Mouse (Mus musculus): Measurements from ENCODE around the gene Trio.

The Trio gene

DNA sequence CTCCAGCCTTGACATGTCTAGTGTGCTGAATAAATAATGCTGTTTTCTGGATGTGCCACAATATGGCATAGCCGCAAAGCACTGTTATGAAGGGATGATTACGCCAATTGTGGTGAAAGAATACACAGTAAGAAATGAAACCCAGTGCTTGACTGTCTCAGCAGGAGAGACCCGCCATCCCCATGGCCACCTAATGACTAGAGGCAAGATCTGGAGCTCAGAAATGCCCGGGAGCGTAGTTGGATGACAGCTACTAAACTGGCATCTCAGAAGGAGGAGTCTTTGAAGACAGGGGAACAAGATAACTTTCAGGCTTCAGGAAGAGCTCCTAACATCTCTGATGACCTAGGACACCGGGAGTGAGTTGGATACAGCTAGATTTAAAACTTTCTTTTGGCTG lies 12.0 kb upstream of the Trio start:
- DNase-seq (ENCODE audit: low spot score) = no peak

DNA sequence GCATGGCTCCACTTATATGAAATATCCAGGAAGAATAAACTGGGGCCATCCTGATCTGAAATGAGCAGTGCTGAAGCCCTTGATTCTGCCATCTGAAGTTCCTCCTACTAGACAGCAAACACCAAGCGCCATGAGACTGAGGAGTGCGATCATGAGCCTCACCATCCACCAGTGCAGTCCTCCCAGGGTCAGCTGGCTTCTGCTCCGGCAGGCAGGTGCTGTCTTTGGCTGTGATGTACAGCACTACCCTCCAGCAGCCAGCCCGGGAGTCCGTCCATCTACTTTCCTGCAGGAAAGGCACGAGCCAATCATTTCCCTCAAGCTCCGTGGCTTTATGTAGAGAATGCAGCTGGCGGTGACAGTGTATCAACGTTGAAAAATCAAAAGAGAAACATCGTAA lies 10.0 kb upstream of the Trio start:
- DNase-seq (ENCODE audit: low spot score) = no peak

DNA sequence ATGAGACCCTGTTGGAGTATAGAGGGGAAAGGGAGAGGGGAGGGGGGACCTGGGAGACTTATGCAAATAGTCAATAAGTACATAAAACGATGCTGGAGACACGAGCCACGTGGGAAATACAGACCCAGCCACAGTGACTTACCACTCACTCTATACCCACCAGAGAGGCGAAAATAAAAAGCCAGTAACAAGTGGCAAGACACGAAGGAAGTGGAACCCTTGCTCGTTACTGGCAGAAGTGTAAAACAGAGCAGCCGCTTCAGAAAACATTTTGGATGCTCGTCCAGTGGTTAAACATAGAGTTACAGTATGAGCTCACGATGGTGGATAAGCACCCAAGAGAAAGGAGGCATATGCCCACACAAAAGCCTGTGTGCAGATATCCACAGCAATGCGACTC lies 9.0 kb upstream of the Trio start:
- DNase-seq (ENCODE audit: low spot score) = no peak

- no peak for DNase-seq (ENCODE audit: low spot score)
These were observed 3.7 kb upstream of the Trio start for GRCm38 (mm10) chr15:28029371-28029770.

- DNase-seq (ENCODE audit: low spot score) = no peak
These were observed 2.9 kb upstream of the Trio start for GRCm38 (mm10) chr15:28028542-28028941.

- no peak for DNase-seq (ENCODE audit: low spot score)
These were observed 476 bp upstream of the Trio start for GRCm38 (mm10) chr15:28026167-28026481.

- DNase-seq (ENCODE audit: low spot score) = peak; percentile 48
These were observed 696 bp downstream of the Trio start for GRCm38 (mm10) chr15:28024965-28025338.

GRCm38 (mm10) chr15:28024031-28024964 lies 1.4 kb downstream of the Trio start:
- peak; percentile 66 for DNase-seq (ENCODE audit: low spot score)

GRCm38 (mm10) chr15:28021591-28022209 lies 3.9 kb downstream of the Trio start:
- peak; percentile 49 for DNase-seq (ENCODE audit: low spot score)

DNA sequence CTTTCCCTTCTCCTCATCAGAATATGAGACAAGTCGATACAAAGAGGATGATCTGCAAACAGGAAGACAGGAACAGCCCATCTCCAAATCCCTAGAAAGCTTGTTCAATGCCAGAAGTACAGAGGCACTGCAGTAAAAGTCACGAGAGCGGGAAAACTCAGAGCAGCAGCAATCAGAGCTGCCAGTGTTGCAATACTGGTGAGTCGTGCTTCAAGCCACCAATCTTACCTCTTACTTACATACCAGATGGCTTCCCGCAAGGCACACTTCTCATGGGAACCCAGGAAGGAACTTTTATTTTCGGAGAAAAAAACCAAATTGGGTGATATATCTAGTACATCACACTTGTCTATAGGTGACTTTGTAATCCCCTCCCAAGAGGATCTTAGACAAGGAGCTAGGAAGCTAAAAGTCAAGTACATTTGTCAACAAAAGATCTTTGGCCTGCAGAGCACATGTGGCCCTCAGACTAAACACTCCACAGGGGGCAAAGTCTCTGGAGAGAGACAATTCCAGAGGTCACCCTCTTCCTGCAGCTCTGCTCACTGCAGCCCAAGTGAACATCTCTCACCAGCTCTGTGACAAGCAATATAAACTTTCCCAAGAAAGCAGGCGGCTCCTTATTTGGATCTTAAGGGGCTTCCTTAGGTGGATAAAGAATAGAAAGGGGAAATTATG lies 6.1 kb downstream of the Trio start:
- no peak for DNase-seq (ENCODE audit: low spot score)

DNA sequence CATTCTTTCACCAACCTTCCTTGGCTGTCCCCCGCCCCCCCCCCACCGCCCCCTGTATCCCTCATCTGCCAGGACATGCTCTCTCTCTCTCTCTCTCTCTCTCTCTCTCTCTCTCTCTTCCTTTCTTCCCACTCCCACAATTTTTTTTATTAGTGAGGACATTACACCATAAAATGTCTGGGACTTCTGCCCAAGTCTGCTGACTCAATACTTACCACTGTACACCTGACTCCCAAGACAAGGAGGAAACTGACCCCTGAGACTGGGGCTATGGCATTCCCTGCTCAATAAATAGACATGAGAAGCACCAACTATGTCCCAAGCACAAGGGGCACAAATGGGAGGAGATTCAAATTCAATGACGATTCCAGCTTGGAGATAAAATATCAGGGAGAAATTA lies 18.1 kb downstream of the Trio start:
- no peak for DNase-seq (ENCODE audit: low spot score)

DNA sequence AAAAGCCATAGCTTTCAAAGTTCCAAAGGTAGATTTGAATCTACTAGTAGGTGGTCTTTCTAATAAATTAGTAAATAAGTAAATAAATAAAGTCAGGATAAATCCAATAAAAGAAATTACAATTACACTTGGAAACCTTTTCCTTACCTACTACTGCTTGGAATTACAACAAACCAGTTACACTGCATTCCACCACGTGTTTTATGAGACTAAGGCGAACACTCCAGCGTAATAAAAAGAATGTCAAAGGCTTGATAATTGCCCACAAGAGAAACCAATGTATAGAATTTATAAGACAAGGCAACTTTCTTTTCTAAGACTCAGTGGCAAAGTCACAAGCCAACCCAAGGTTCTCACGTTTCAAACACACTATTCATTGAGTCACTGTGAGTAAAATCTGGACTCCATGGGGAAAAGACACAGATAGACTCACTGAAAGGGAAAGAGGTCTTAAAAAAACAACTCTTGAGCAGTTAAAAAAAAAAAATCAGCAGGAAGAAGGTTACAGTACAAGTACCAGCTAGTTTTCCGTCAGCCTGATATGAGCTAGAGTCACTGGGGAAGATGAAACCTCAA lies 21.4 kb downstream of the Trio start:
- no peak for DNase-seq (ENCODE audit: low spot score)

- DNase-seq (ENCODE audit: low spot score) = peak; percentile 54
These were observed 23.1 kb downstream of the Trio start for GRCm38 (mm10) chr15:28002515-28002914.

GRCm38 (mm10) chr15:28001299-28001698 lies 24.3 kb downstream of the Trio start:
- DNase-seq (ENCODE audit: low spot score) = no peak

- DNase-seq (ENCODE audit: low spot score) = no peak
These were observed 26.9 kb downstream of the Trio start for GRCm38 (mm10) chr15:27998621-27999359.

- peak; percentile 84 for DNase-seq (ENCODE audit: low spot score)
These were observed 27.7 kb downstream of the Trio start for GRCm38 (mm10) chr15:27997917-27998316.

DNA sequence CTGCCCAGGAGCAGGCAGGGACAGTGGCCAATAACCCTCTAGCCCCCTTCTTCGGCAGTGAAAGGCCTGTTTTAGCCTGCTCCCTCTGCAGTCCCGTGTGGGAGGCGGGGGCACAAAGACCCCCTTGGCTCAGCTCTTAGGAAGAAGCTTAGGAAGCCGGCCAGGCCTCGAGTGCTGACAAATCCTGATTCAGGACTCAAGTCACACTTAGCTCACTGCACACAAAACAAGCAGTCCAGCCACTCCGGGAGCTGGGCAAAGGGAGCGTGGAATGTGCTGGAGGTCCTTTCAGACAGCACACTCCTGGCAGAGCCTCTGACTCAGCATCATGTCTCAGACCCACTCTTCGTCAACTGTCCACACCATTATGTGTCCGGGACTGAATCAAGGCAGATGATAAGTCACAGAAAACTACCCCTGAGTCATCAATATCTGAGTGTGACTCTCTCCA lies 28.2 kb downstream of the Trio start:
- peak; percentile 50 for DNase-seq (ENCODE audit: low spot score)

DNA sequence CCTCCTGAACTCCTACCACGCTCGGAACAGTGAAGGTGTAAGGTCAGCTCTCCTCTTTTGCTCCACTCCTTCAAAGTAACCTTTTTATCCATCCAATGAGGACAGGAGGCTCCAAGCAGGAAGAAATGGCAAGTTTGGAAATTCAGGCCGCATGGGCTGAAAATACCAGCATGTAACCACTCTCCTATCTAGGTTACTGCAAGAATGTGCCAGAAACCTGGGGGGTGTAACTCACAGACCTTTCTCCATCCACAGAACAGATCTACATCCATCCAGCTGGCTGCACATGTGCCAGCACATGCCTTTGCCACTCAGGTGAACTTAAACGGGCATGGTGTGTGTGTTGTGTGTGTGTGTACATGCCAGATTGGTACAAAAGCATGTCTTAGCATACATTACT lies 28.9 kb downstream of the Trio start:
- DNase-seq (ENCODE audit: low spot score) = no peak

GRCm38 (mm10) chr15:27995421-27995820 lies 30.2 kb downstream of the Trio start:
- DNase-seq (ENCODE audit: low spot score) = no peak

- DNase-seq (ENCODE audit: low spot score) = no peak
These were observed 30.8 kb downstream of the Trio start for GRCm38 (mm10) chr15:27994870-27995269.

DNA sequence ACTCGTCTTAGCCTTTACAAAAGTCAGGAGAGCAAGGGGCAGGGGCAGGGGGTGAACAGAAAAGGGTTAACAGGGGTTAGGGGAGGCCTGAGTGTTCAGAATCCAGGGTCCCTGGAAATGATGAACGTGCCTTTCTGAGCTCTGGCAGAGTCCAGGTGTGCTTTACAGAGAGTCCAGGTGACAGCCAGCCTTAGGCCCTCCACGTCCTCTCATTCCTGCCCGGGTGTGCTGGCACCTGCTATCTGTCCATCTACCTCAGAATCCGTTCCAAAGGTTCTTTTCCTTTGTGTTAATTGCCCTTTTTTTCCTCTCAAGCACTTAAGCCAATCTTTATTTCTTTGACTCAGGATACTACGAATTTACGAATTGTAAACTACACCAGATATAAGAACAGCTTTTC lies 32.1 kb downstream of the Trio start:
- no peak for DNase-seq (ENCODE audit: low spot score)

- no peak for DNase-seq (ENCODE audit: low spot score)
These were observed 33.1 kb downstream of the Trio start for GRCm38 (mm10) chr15:27992596-27992995.

Measured in embryo, embryonic 10 days (tissue).